Mouse (Mus musculus): ENCODE data around the gene Papolb. TPM values are rescaled to one million over a fixed set of nuclear protein-coding genes. Genes with fewer than 3 reads are reported as not detected.
A peak's percentile ranks its signal among the peaks of the same experiment; 100 is the strongest.

Gene Papolb
- under 1 TPM; 0.66 to 0.84 TPM for total RNA-seq (2021)
- long read RNA-seq, experiment 1, result 0 reads
- long read RNA-seq, experiment 2, result 0 reads

- no peak for DNase-seq (ENCODE audit: low spot score in 2 of 2)
- no peak within 1 kb of the TSS for H3K27ac ChIP-seq
- H3K4me3 ChIP-seq, result no peak within 1 kb of the TSS
- TF ChIP-seq CTCF (conservative IDR thresholded peaks at IDR 0.05), result no peak
These were observed at the start of gene Papolb for GRCm38 (mm10) chr5:142529915-142530314. Gene Papolb, minus strand, starts transcription at chr5:142530076.

GRCm38 (mm10) chr5:142578192-142578591 lies 48.3 kb upstream of the Papolb start:
- peak; percentile 60 for TF ChIP-seq CTCF (conservative IDR thresholded peaks at IDR 0.05)
- Histone ChIP-seq H3K4me3 (no peak overlapping the region), H3K27ac (no peak overlapping the region)
- no peak for DNase-seq (ENCODE audit: low spot score in 2 of 2)

- DNase-seq (ENCODE audit: low spot score in 2 of 2), result no peak
- no peak for TF ChIP-seq CTCF (conservative IDR thresholded peaks at IDR 0.05)
- no peak overlapping the region for H3K4me3 ChIP-seq
- H3K27ac ChIP-seq, result peak overlapping the region; percentile 44; the same call in 1 of the 2 replicates
These were observed 47.0 kb upstream of the Papolb start for GRCm38 (mm10) chr5:142576832-142577231.

- Histone ChIP-seq H3K27ac (no peak overlapping the region), H3K4me3 (no peak overlapping the region)
- DNase-seq (ENCODE audit: low spot score in 2 of 2), result no peak
- no peak for TF ChIP-seq CTCF (conservative IDR thresholded peaks at IDR 0.05)
These were observed 44.6 kb upstream of the Papolb start for GRCm38 (mm10) chr5:142574323-142575057.

- TF ChIP-seq CTCF (conservative IDR thresholded peaks at IDR 0.05), result no peak
- Histone ChIP-seq H3K27ac (no peak overlapping the region), H3K4me3 (no peak overlapping the region)
- DNase-seq (ENCODE audit: low spot score in 2 of 2), result no peak
These were observed 34.7 kb upstream of the Papolb start for GRCm38 (mm10) chr5:142564606-142565005.

- TF ChIP-seq CTCF (conservative IDR thresholded peaks at IDR 0.05), result no peak
- H3K4me3 ChIP-seq, result no peak overlapping the region
These were observed 30.4 kb upstream of the Papolb start for GRCm38 (mm10) chr5:142560261-142560660.

GRCm38 (mm10) chr5:142557397-142558067 lies 27.7 kb upstream of the Papolb start:
- H3K4me3 ChIP-seq, result no peak overlapping the region
- peak; percentile 83 for TF ChIP-seq CTCF (conservative IDR thresholded peaks at IDR 0.05)
- DNase-seq (ENCODE audit: low spot score in 2 of 2), result peak; percentile 87 to 95
- H3K27ac ChIP-seq, result peak overlapping the region; percentile 64; the same call in 1 of the 2 replicates

More at GRCm38 (mm10) chr5:142560261-142560660, 30.4 kb upstream of the Papolb start:
- no peak for DNase-seq (ENCODE audit: low spot score in 2 of 2)
- H3K27ac ChIP-seq, result no peak overlapping the region

- no peak for TF ChIP-seq CTCF (conservative IDR thresholded peaks at IDR 0.05)
- no peak overlapping the region for H3K27ac ChIP-seq
- DNase-seq (ENCODE audit: low spot score in 2 of 2), result no peak
- no peak overlapping the region for H3K4me3 ChIP-seq
These were observed 26.8 kb upstream of the Papolb start for GRCm38 (mm10) chr5:142556721-142557120.

GRCm38 (mm10) chr5:142555866-142556265 lies 26.0 kb upstream of the Papolb start:
- no peak for TF ChIP-seq CTCF (conservative IDR thresholded peaks at IDR 0.05)
- Histone ChIP-seq H3K27ac (no peak overlapping the region), H3K4me3 (no peak overlapping the region)
- DNase-seq (ENCODE audit: low spot score in 2 of 2), result no peak

GRCm38 (mm10) chr5:142550706-142551652 lies 21.1 kb upstream of the Papolb start, which contains the start of gene Radil:
Gene Radil, minus strand, starts transcription at chr5:142551098.
- Histone ChIP-seq H3K4me3 (peak within 1 kb of the TSS; percentile 91), H3K27ac (peak within 1 kb of the TSS; percentile 91)
- peak; percentile 98 to 99 for DNase-seq (ENCODE audit: low spot score in 2 of 2)
- peak; percentile 96 for TF ChIP-seq CTCF (conservative IDR thresholded peaks at IDR 0.05)

- peak overlapping the region; percentile 91 for H3K4me3 ChIP-seq
- peak in 1 of 2 experiments; percentile 37 for DNase-seq (ENCODE audit: low spot score in 2 of 2)
- TF ChIP-seq CTCF (conservative IDR thresholded peaks at IDR 0.05), result no peak
- peak overlapping the region; percentile 91 for H3K27ac ChIP-seq
These were observed 20.3 kb upstream of the Papolb start for GRCm38 (mm10) chr5:142549961-142550705.

GRCm38 (mm10) chr5:142549441-142549840 lies 19.6 kb upstream of the Papolb start:
- no peak overlapping the region for H3K4me3 ChIP-seq
- no peak overlapping the region for H3K27ac ChIP-seq
- no peak for DNase-seq (ENCODE audit: low spot score in 2 of 2)

More at GRCm38 (mm10) chr5:142549441-142549840, 19.6 kb upstream of the Papolb start:
- TF ChIP-seq CTCF (conservative IDR thresholded peaks at IDR 0.05), result no peak

Data from layer of hippocampus, adult 2 months (tissue).